Mouse (Mus musculus) MEL (cell line): ENCODE measurements at regions not wholly inside any gene's neighbourhood (a gene's known extent, or its start where the extent isn't known, plus 50 kb on each side); places are given as distances from the start of the nearest gene placed in this dataset.

Experiments
- DNase-seq: peaks from one replicate; pipeline ENCODE4 v3.0.0; 2011; ENCODE audit warnings: low read depth, low spot score
- H3K27ac ChIP-seq: 2 replicates; pipeline ENCODE4 v1.5.1; 2012; ENCODE audit warnings: low read depth, mild to moderate bottlenecking, control low read depth, low read length, moderate library complexity; ENCODE audit not compliant: control insufficient read depth
- H3K27me3 ChIP-seq, 2 experiments: fragments of 150-350 bp in 1 of 2; sonication (generic) in 1 of 2; 2 replicates each; pipeline ENCODE4 v1.6.1; 2012; ENCODE audit warnings: low read length in 2 of 2, mild to moderate bottlenecking in 2 of 2, improper control_type of control experiment in 1 of 2, moderate library complexity in 1 of 2; ENCODE audit not compliant: insufficient read depth in 2 of 2, control insufficient read depth in 1 of 2
- H3K36me3 ChIP-seq, 2 experiments: 2 replicates each; pipeline ENCODE4 v1.6.1; 2012 to 2014; ENCODE audit warnings: low read length in 2 of 2, improper control_type of control experiment in 1 of 2, inconsistent platforms in 1 of 2, mild to moderate bottlenecking in 1 of 2; ENCODE audit not compliant: insufficient read depth in 2 of 2, control insufficient read depth in 1 of 2
- H3K4me1 ChIP-seq, 2 experiments: fragments of 150-350 bp in 1 of 2; sonication (generic) in 1 of 2; 2 replicates each; pipeline ENCODE4 v1.6.1; 2012; ENCODE audit warnings: low read length in 2 of 2, improper control_type of control experiment in 1 of 2, mild to moderate bottlenecking in 1 of 2; ENCODE audit not compliant: insufficient read depth in 2 of 2, control insufficient read depth in 1 of 2
- H3K4me3 ChIP-seq, 2 experiments: fragments of 150-350 bp in 1 of 2; sonication (generic) in 1 of 2; 2 replicates each; pipeline ENCODE4 v1.5.1; 2012; ENCODE audit warnings: low read depth in 2 of 2, low read length in 2 of 2, mild to moderate bottlenecking in 2 of 2, moderate library complexity in 2 of 2, control low read depth in 1 of 2, improper control_type of control experiment in 1 of 2; ENCODE audit not compliant: control insufficient read depth in 1 of 2, insufficient read depth in 1 of 2
- H3K79me2 ChIP-seq: 2 replicates; pipeline ENCODE4 v1.6.1; 2012; ENCODE audit warnings: mild to moderate bottlenecking, low read length, moderate library complexity; ENCODE audit not compliant: control insufficient read depth, poor library complexity, insufficient read depth
- H3K9ac ChIP-seq: 2 replicates; pipeline ENCODE4 v1.6.1; 2012; ENCODE audit warnings: low read depth, mild to moderate bottlenecking, control low read depth, low read length, moderate library complexity; ENCODE audit not compliant: control insufficient read depth, poor library complexity, severe bottlenecking
- H3K9me3 ChIP-seq: fragments of 150-350 bp; sonication (generic); replicated peaks from 2 replicates; pipeline ENCODE4 v1.6.1; 2012; ENCODE audit warnings: mild to moderate bottlenecking, low read length, improper control_type of control experiment, moderate library complexity; ENCODE audit not compliant: insufficient read depth
- BHLHE40 ChIP-seq: IDR thresholded peaks from 2 replicates; pipeline ENCODE4 v1.6.1; 2012; ENCODE audit warnings: low read depth, mild to moderate bottlenecking, inconsistent platforms, low read length, improper control_type of control experiment, borderline replicate concordance
- CHD1 ChIP-seq: IDR thresholded peaks from 2 replicates; pipeline ENCODE4 v1.6.1; 2012; ENCODE audit warnings: low read depth, mild to moderate bottlenecking, inconsistent platforms, low read length, improper control_type of control experiment
- CTCF ChIP-seq, 3 experiments: IDR thresholded peaks in 2 of 3; conservative IDR thresholded peaks in 1 of 3; 2 replicates each; pipeline ENCODE4 v1.5.1; 2011 to 2012; ENCODE audit warnings: low read length in 3 of 3, low read depth in 2 of 3, mild to moderate bottlenecking in 2 of 3, improper control_type of control experiment in 1 of 3, inconsistent platforms in 1 of 3, mixed read lengths in 1 of 3, moderate library complexity in 1 of 3; ENCODE audit not compliant: control insufficient read depth in 1 of 3, insufficient read depth in 1 of 3, poor library complexity in 1 of 3, severe bottlenecking in 1 of 3
- ELF1 ChIP-seq: IDR thresholded peaks from 2 replicates; pipeline ENCODE4 v1.6.1; 2014; ENCODE audit warnings: low read depth, mild to moderate bottlenecking, inconsistent platforms, low read length, improper control_type of control experiment, moderate library complexity
- HCFC1 ChIP-seq: IDR thresholded peaks from 2 replicates; pipeline ENCODE4 v1.6.1; 2012; ENCODE audit warnings: low read depth, mild to moderate bottlenecking, inconsistent platforms, low read length, improper control_type of control experiment, moderate library complexity
- JUND ChIP-seq: IDR thresholded peaks from 2 replicates; pipeline ENCODE4 v1.6.1; 2011; ENCODE audit warnings: low read depth, mild to moderate bottlenecking, improper control_type of control experiment, low read length
- KAT2A ChIP-seq: conservative IDR thresholded peaks from 2 replicates; pipeline ENCODE4 v1.6.1; 2012; ENCODE audit warnings: low read depth, low read length, improper control_type of control experiment, inconsistent platforms
- MAX ChIP-seq: IDR thresholded peaks from 2 replicates; pipeline ENCODE4 v1.6.1; 2011; ENCODE audit warnings: low read length, improper control_type of control experiment
- MAZ ChIP-seq: IDR thresholded peaks from 2 replicates; pipeline ENCODE4 v1.6.1; 2012; ENCODE audit warnings: low read depth, mild to moderate bottlenecking, inconsistent platforms, low read length, improper control_type of control experiment
- MEF2A ChIP-seq: IDR thresholded peaks from 2 replicates; pipeline ENCODE4 v1.6.1; 2014; ENCODE audit warnings: low read depth, mild to moderate bottlenecking, inconsistent platforms, low read length, improper control_type of control experiment; ENCODE audit not compliant: poor library complexity, insufficient replicate concordance, severe bottlenecking; ENCODE audit errors: extremely low read depth
- MXI1 ChIP-seq: IDR thresholded peaks from 2 replicates; pipeline ENCODE4 v1.6.1; 2011; ENCODE audit warnings: mild to moderate bottlenecking, low read depth, low read length, improper control_type of control experiment
- MYB ChIP-seq: IDR thresholded peaks from 2 replicates; pipeline ENCODE4 v1.6.1; 2011; ENCODE audit warnings: mild to moderate bottlenecking, low read depth, low read length, improper control_type of control experiment
- MYC ChIP-seq: IDR thresholded peaks from 2 replicates; pipeline ENCODE4 v1.6.1; 2011; ENCODE audit warnings: low read depth, mild to moderate bottlenecking, low read length, improper control_type of control experiment, moderate library complexity
- NELFE ChIP-seq: IDR thresholded peaks from 2 replicates; pipeline ENCODE4 v1.6.1; 2011; ENCODE audit warnings: low read depth, low read length, improper control_type of control experiment
- NRF1 ChIP-seq: IDR thresholded peaks from 2 replicates; pipeline ENCODE4 v1.6.1; 2014; ENCODE audit warnings: low read depth, mild to moderate bottlenecking, inconsistent platforms, low read length, improper control_type of control experiment, moderate library complexity; ENCODE audit not compliant: poor library complexity, insufficient read depth, severe bottlenecking
- POLR2A ChIP-seq, 2 experiments: IDR thresholded peaks; 2 replicates each; pipeline ENCODE4 v1.6.1; 2011 to 2012; ENCODE audit warnings: low read length in 2 of 2, mild to moderate bottlenecking in 2 of 2, control low read depth in 1 of 2, improper control_type of control experiment in 1 of 2, low read depth in 1 of 2, moderate library complexity in 1 of 2; ENCODE audit not compliant: control insufficient read depth in 1 of 2, insufficient read depth in 1 of 2, poor library complexity in 1 of 2
- SMC3 ChIP-seq: IDR thresholded peaks from 2 replicates; pipeline ENCODE4 v1.6.1; 2011; ENCODE audit warnings: low read depth, low read length, improper control_type of control experiment
- TBP ChIP-seq: IDR thresholded peaks from 2 replicates; pipeline ENCODE4 v1.8.0; 2011; ENCODE audit warnings: low read depth, low read length, improper control_type of control experiment
- TCF12 ChIP-seq: IDR thresholded peaks from 2 replicates; pipeline ENCODE4 v1.6.1; 2014; ENCODE audit warnings: low read depth, mild to moderate bottlenecking, inconsistent platforms, low read length, improper control_type of control experiment, moderate library complexity
- USF1 ChIP-seq: IDR thresholded peaks from 2 replicates; pipeline ENCODE4 v1.6.1; 2014; ENCODE audit warnings: low read depth, mild to moderate bottlenecking, inconsistent platforms, low read length, improper control_type of control experiment, moderate library complexity
- ZNF384 ChIP-seq: IDR thresholded peaks from 2 replicates; pipeline ENCODE4 v1.6.1; 2012; ENCODE audit warnings: low read depth, mild to moderate bottlenecking, inconsistent platforms, low read length, improper control_type of control experiment

GRCm38 (mm10) chr10:118639097-118639496, 198.3 kb downstream of the Ifng start:
- Histone ChIP-seq H3K9me3 (no peaks in the 10 kb centered on the region), H3K27me3 (no peaks in the 10 kb centered on the region), H3K4me1 (no peaks in the 10 kb centered on the region), H3K27ac (no peak overlapping the region), H3K79me2 (no peaks in the 10 kb centered on the region), H3K9ac (no peak overlapping the region), H3K36me3 (no peaks in the 10 kb centered on the region), H3K4me3 (no peak overlapping the region)
- no peak for DNase-seq
- no peak for TF ChIP-seq NELFE
- no peak for TF ChIP-seq MYB
- no peak for TF ChIP-seq SMC3
- no peak for TF ChIP-seq ELF1
- no peak for TF ChIP-seq MXI1
- TF ChIP-seq MEF2A, result no peak
- no peak for TF ChIP-seq TBP
- TF ChIP-seq MAZ, result no peak
- no peak for TF ChIP-seq CTCF (IDR thresholded peaks at IDR 0.05 in 2 of 3, conservative IDR thresholded peaks at IDR 0.05 in 1 of 3; ENCODE audit: control insufficient read depth in 1 of 3, insufficient read depth in 1 of 3, low read depth in 2 of 3, low read length in 3 of 3, poor library complexity in 1 of 3, severe bottlenecking in 1 of 3)
- no peak for TF ChIP-seq TCF12
- no peak for TF ChIP-seq MAX
- no peak for TF ChIP-seq NRF1
- TF ChIP-seq POLR2A (IDR thresholded peaks at IDR 0.05; ENCODE audit: control insufficient read depth in 1 of 2, insufficient read depth in 1 of 2, low read depth in 1 of 2, low read length in 2 of 2, poor library complexity in 1 of 2), result no peak
- no peak for TF ChIP-seq USF1
- TF ChIP-seq KAT2A, result no peak
- TF ChIP-seq ZNF384, result no peak
- TF ChIP-seq CHD1, result no peak
- no peak for TF ChIP-seq MYC

GRCm38 (mm10) chr10:118640121-118640809, 199.4 kb downstream of the Ifng start:
- Histone ChIP-seq H3K9ac (no peak overlapping the region), H3K27ac (no peak overlapping the region), H3K79me2 (no peaks in the 10 kb centered on the region), H3K4me1 (no peaks in the 10 kb centered on the region), H3K9me3 (no peaks in the 10 kb centered on the region), H3K27me3 (no peaks in the 10 kb centered on the region), H3K36me3 (no peaks in the 10 kb centered on the region), H3K4me3 (no peak overlapping the region)
- DNase-seq, result no peak
- TF ChIP-seq JUND (no peak), HCFC1 (no peak), MYB (no peak), BHLHE40 (no peak)
